Mouse (Mus musculus): ENCODE measurements around the gene Angpt4.

DNA sequence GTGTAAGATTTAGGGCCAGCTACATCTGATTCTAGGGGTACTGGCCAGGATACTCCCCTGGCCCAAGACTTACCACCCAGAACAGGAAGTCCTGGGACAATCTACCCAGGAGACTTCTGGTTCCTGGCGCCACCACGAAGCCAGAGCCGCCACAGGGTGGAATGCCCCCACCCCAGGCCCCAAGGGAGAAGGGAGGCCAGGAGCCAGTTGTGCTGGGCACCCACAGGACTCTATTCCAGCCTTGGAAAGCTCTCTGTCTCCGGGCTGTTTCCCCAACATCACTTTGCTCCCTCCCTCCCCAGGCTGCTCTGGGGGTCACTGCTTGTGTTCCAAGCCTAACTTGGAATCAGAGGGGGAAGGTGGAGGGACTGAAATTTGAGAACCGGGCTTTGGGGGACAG is 512 bp upstream of the Angpt4 start:
- TF ChIP-seq POLR2A (IDR thresholded peaks at IDR 0.05; ENCODE audit: extremely low read depth, insufficient read depth, low read length) (no peak), CTCF (IDR thresholded peaks at IDR 0.05; ENCODE audit: low read depth, low read length) (no peak)

All from liver, adult 2 months (tissue).